Mouse (Mus musculus): ENCODE measurements around the gene Cdca7. TPM values are rescaled to one million over a fixed set of nuclear protein-coding genes. Genes with fewer than 3 reads are reported as not detected.

The Cdca7 gene
- polyA plus RNA-seq, 1 experiment from 2014 or later: 22.5 TPM

GRCm38 (mm10) chr2:72499074-72499721 lies 23.2 kb downstream of the Cdca7 start:
- Histone ChIP-seq H3K36me3 (no peaks in the 10 kb centered on the region), H3K4me3 (peak overlapping the region; percentile 17), H3K27me3 (peaks cover 10% of the 10 kb centered on the region), H3K27ac (replicated peaks) (no peak overlapping the region), H3K9me3 (no peaks in the 10 kb centered on the region), H3K9ac (no peak overlapping the region), H3K4me2 (peak overlapping the region; percentile 58), H3K4me1 (replicated peaks) (peaks cover 10% of the 10 kb centered on the region)
- 3% methylated on average over 23 of the region's 23 CpGs for WGBS
- peak; percentile 59; the same call in 1 of the 2 replicates for ATAC-seq (ENCODE audit: low FRiP score, low read depth)

GRCm38 (mm10) chr2:72499782-72500411 lies 23.9 kb downstream of the Cdca7 start:
- Histone ChIP-seq H3K27ac (replicated peaks) (no peak overlapping the region), H3K9ac (no peak overlapping the region), H3K4me2 (peak overlapping the region; percentile 58), H3K4me1 (replicated peaks) (peaks cover 10% of the 10 kb centered on the region), H3K36me3 (no peaks in the 10 kb centered on the region), H3K9me3 (no peaks in the 10 kb centered on the region), H3K27me3 (peaks cover 11% of the 10 kb centered on the region), H3K4me3 (peak overlapping the region; percentile 17; the same call in 1 of the 2 replicates)
- whole genome bisulfite sequencing: 11% methylated on average over 8 of the region's 8 CpGs
- no peak for ATAC-seq (ENCODE audit: low FRiP score, low read depth)

GRCm38 (mm10) chr2:72502041-72502813 lies 26.3 kb downstream of the Cdca7 start:
- Histone ChIP-seq H3K9me3 (no peaks in the 10 kb centered on the region), H3K36me3 (no peaks in the 10 kb centered on the region), H3K4me1 (replicated peaks) (peaks cover 10% of the 10 kb centered on the region), H3K4me3 (no peak overlapping the region), H3K27ac (replicated peaks) (no peak overlapping the region), H3K9ac (no peak overlapping the region), H3K27me3 (peaks cover 14% of the 10 kb centered on the region), H3K4me2 (no peak overlapping the region)
- 91% methylated on average over 16 of the region's 16 CpGs for WGBS
- ATAC-seq (ENCODE audit: low FRiP score, low read depth): no peak

- no peak overlapping the region for H3K4me2 ChIP-seq
- H3K36me3 ChIP-seq: no peaks in the 10 kb centered on the region
- H3K4me1 ChIP-seq (replicated peaks): peaks cover 19% of the 10 kb centered on the region
- WGBS: 28% methylated on average over 9 of the region's 9 CpGs
- no peak overlapping the region for H3K9ac ChIP-seq
- no peak overlapping the region for H3K27ac ChIP-seq (replicated peaks)
- no peak for ATAC-seq (ENCODE audit: low FRiP score, low read depth)
- H3K27me3 ChIP-seq: peaks cover 16% of the 10 kb centered on the region
- no peak overlapping the region for H3K4me3 ChIP-seq
- no peaks in the 10 kb centered on the region for H3K9me3 ChIP-seq
Observed at GRCm38 (mm10) chr2:72503646-72504045, 27.7 kb downstream of the Cdca7 start.

GRCm38 (mm10) chr2:72507855-72508635 lies 32.1 kb downstream of the Cdca7 start:
- H3K9ac ChIP-seq: no peak overlapping the region
- H3K4me3 ChIP-seq: no peak overlapping the region
- no peak overlapping the region for H3K27ac ChIP-seq (replicated peaks)
- H3K9me3 ChIP-seq: no peaks in the 10 kb centered on the region
- peaks cover 8% of the 10 kb centered on the region for H3K4me1 ChIP-seq (replicated peaks)
- ATAC-seq (ENCODE audit: low FRiP score, low read depth): no peak
- H3K27me3 ChIP-seq: peaks cover 11% of the 10 kb centered on the region; the same call in 1 of the 2 replicates
- 32% methylated on average over 18 of the region's 18 CpGs for WGBS
- H3K4me2 ChIP-seq: peak overlapping the region; percentile 39
- H3K36me3 ChIP-seq: no peaks in the 10 kb centered on the region

GRCm38 (mm10) chr2:72508891-72509290 lies 32.9 kb downstream of the Cdca7 start:
- Histone ChIP-seq H3K27ac (replicated peaks) (no peak overlapping the region), H3K4me1 (replicated peaks) (peaks cover 8% of the 10 kb centered on the region), H3K9me3 (no peaks in the 10 kb centered on the region), H3K4me2 (no peak overlapping the region), H3K9ac (no peak overlapping the region), H3K4me3 (no peak overlapping the region), H3K27me3 (peaks cover 10% of the 10 kb centered on the region; the same call in 1 of the 2 replicates), H3K36me3 (no peaks in the 10 kb centered on the region)
- no peak for ATAC-seq (ENCODE audit: low FRiP score, low read depth)
- WGBS: 88% methylated on average over 8 of the region's 8 CpGs

GRCm38 (mm10) chr2:72515526-72515925 lies 39.6 kb downstream of the Cdca7 start:
- Histone ChIP-seq H3K36me3 (no peaks in the 10 kb centered on the region), H3K27ac (replicated peaks) (no peak overlapping the region), H3K27me3 (peaks cover 33% of the 10 kb centered on the region), H3K4me1 (replicated peaks) (peaks cover 9% of the 10 kb centered on the region), H3K4me2 (no peak overlapping the region), H3K9me3 (no peaks in the 10 kb centered on the region), H3K4me3 (no peak overlapping the region), H3K9ac (no peak overlapping the region)
- WGBS: 46% methylated on average over 7 of the region's 7 CpGs
- no peak for ATAC-seq (ENCODE audit: low FRiP score, low read depth)

- H3K36me3 ChIP-seq: no peaks in the 10 kb centered on the region
- H3K4me1 ChIP-seq (replicated peaks): peaks cover 9% of the 10 kb centered on the region
- 12% methylated on average over 17 of the region's 17 CpGs for WGBS
- H3K4me2 ChIP-seq: peak overlapping the region; percentile 43
- H3K4me3 ChIP-seq: peak overlapping the region; percentile 14; the same call in 1 of the 2 replicates
- no peak overlapping the region for H3K9ac ChIP-seq
- peak; percentile 85 for ATAC-seq (ENCODE audit: low FRiP score, low read depth)
- no peak overlapping the region for H3K27ac ChIP-seq (replicated peaks)
- no peaks in the 10 kb centered on the region for H3K9me3 ChIP-seq
- H3K27me3 ChIP-seq: peaks cover 33% of the 10 kb centered on the region
Observed at GRCm38 (mm10) chr2:72515971-72516719, 40.2 kb downstream of the Cdca7 start.

GRCm38 (mm10) chr2:72516720-72517089 lies 40.7 kb downstream of the Cdca7 start:
- WGBS: 32% methylated on average over 8 of the region's 8 CpGs

GRCm38 (mm10) chr2:72524022-72524421 lies 48.1 kb downstream of the Cdca7 start:
- no peak for ATAC-seq (ENCODE audit: low FRiP score, low read depth)
- Histone ChIP-seq H3K27ac (replicated peaks) (no peak overlapping the region), H3K27me3 (peaks cover 6% of the 10 kb centered on the region; the same call in 1 of the 2 replicates), H3K36me3 (no peaks in the 10 kb centered on the region), H3K4me1 (replicated peaks) (peaks cover 1% of the 10 kb centered on the region), H3K4me2 (no peak overlapping the region), H3K9me3 (no peaks in the 10 kb centered on the region), H3K9ac (no peak overlapping the region), H3K4me3 (no peak overlapping the region)
- 65% methylated on average over 12 of the region's 12 CpGs for WGBS

More at GRCm38 (mm10) chr2:72516720-72517089, 40.7 kb downstream of the Cdca7 start:
- Histone ChIP-seq H3K27me3 (peaks cover 33% of the 10 kb centered on the region), H3K9ac (no peak overlapping the region), H3K4me2 (peak overlapping the region; percentile 43), H3K4me1 (replicated peaks) (peaks cover 9% of the 10 kb centered on the region), H3K9me3 (no peaks in the 10 kb centered on the region), H3K36me3 (no peaks in the 10 kb centered on the region), H3K4me3 (peak overlapping the region; percentile 14; the same call in 1 of the 2 replicates), H3K27ac (replicated peaks) (no peak overlapping the region)
- ATAC-seq (ENCODE audit: low FRiP score, low read depth): no peak

GRCm38 (mm10) chr2:72525556-72525955 lies 49.6 kb downstream of the Cdca7 start:
- H3K36me3 ChIP-seq: no peaks in the 10 kb centered on the region
- H3K4me1 ChIP-seq (replicated peaks): peaks cover 13% of the 10 kb centered on the region
- no peak overlapping the region for H3K4me2 ChIP-seq
- WGBS: 87% methylated on average over 3 of the region's 3 CpGs
- H3K4me3 ChIP-seq: no peak overlapping the region
- no peak overlapping the region for H3K9ac ChIP-seq
- no peak for ATAC-seq (ENCODE audit: low FRiP score, low read depth)
- no peak overlapping the region for H3K27ac ChIP-seq (replicated peaks)
- H3K9me3 ChIP-seq: no peaks in the 10 kb centered on the region
- no peaks in the 10 kb centered on the region; the same call in 1 of the 2 replicates for H3K27me3 ChIP-seq

Measured in hindbrain, embryonic 15.5 days (tissue).